Mouse (Mus musculus) heart, postnatal 10 days (tissue): ENCODE data around the gene Fkbp15. TPM values are rescaled to one million over a fixed set of nuclear protein-coding genes. Genes with fewer than 3 reads are reported as not detected.
"Not testable (repeated sequence)": the region's sequence is repeated elsewhere in the genome, so short reads cannot be mapped to it uniquely, and the experiment has no call there.

Experiments used
- DNase-seq, 2 experiments: peaks; one replicate each; pipeline ENCODE4 v3.0.0; 2021
- intact Hi-C: fragments of 180-260 bp; cut with DNase I; formaldehyde crosslinking; loops from one replicate; pipeline ENCODE4 v1.15.1; 2025
- total RNA-seq, 2 experiments: library from RNA; stranded (reverse); gene quantifications; 2 replicates each; pipeline ENCODE4 v1.2.3; 2021

Gene Fkbp15
- total RNA-seq, 2 experiments from 2014 or later: 25.5 to 25.8 TPM

DNA sequence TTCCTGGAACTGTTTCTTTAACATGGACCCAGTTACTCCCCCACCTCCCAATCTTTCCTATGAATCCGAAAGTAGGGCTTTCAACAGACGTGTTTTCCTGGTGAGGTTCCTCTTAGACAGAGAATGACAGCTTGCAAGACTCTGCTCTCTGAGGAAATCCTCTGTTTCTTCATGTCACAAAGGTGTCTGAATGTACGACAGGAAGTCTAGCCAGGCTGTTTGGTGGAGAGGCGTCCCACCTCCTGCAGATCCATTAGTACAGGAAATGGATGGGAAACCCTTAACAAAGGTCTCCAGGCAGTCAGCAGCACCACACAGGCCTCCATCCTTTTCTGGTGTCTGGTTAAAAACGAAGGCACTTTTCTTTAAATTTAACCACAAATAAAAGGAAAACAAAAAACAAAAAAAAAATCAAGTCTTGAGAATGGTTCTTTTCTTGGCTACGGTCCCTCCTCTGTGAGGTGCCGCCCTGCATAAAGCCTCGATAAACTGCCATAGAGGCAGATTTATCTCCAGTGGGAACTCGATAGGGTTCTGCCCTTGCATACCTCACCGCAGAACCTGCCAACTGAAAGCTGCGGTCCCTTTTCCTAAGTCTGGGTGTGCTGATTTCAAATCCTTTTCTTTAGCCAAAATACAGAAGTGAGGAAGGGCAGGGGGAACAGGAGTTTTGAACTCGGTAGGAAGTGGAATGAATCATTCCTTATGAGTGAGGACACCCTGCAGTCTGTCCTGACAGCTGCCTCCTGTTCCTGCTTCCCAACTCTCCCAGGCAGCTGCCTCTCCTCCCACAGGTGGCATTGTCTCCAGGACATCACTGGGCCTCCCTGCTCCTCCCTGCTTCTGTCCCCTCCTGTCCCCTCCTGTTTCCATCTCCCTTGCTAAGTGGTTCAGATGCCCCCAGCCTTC lies 73.1 kb downstream of the Fkbp15 start:
- intact Hi-C loops: no loop called here
- DNase-seq: peak; percentile 41 to 46

DNA sequence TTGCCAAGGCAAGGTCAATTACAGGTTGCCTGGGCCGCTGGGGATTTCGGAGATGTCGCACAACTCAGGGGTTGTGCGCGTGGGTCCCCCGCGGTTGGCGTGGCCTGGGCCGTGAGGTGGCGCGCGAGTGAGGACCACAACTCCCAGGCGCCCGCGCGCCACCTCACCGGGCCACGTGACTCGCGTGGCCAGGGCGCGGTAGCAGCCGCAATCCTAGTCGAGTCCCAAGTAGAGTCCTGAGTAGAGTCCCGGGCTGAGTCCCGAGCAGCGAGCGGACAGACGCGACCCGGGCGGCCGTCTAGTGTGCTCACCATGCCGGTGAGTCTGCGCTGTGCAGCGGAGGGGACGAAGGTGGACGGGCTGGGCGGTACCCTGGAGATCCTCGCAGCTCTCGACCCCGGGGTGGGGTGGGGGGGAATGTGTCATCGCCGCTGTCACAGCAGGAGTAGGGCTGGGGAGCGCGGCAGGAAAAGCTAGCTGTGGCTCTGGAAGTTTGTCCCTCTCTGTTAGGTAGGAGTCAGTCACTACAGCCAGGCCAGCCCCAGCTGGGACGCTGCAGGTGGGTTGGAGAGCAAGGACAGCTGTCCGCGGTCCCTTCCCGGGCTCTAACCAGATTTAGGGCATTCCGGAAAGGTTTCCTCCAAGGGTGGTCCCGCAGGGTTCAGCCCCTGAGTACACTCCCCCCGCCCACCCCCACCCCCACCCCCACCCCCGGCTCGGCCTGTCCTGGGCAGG lies 73.9 kb downstream of the Fkbp15 start:
- intact Hi-C loops: no loop called here
- DNase-seq: peak; percentile 78 to 83

DNA sequence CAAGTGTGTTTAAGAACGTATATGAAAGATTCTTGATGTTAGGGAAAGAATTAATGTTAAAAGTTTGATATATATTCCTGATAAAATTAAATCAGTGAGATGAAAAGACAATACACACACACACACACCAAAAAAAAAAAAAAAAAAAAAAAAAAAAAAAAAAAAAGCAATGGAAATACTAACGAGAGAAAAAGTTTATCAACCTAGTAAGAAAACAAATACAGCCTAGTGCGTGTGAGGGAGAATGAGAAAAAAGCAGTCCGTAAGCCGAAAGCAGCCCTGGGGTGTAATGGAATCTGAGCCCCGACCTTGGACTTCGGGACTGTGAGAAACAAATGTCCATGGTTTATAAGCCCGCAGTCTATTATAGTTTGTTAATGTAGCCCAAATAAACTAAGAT lies 74.8 kb downstream of the Fkbp15 start:
- no peak for DNase-seq
- intact Hi-C loops: no loop called here

DNA sequence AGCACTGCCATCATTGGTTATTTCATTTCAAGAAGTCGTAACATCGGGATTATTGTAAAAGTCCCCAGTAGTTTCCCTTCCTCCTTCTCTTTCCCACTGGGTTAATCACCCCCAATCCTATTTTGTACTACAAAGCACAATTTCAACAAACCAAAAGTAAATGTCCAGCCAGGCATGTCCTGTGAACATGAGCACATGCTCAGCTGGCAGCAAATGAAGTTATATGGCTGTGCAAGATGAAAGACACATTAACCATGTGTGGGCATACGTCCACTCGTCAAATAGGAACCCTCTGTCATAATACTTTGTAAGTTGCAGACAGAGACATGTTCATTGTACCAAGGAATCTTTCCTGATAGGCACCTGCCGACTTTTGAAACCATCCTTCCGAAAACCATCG lies 77.4 kb downstream of the Fkbp15 start:
- intact Hi-C loops: no loop called here
- DNase-seq: no peak

DNA sequence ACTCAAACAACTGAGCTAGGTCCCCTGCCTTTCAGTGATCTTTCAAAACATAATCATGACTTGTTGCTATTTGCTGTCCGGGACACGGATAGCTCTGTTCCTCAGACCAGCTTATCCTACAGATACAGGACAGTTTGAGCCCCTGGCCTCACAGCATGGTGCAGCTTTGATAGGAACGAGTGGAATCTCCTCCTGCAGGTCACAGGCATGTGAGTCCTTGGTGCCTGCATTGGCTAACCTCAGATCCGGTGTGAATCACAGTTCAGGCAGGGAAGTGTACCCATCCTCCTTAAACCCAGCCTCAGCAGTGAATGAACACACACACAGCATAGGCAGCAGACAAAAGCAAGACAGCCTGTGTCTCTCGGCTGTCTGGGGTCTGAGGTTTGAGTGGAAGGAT lies 79.0 kb downstream of the Fkbp15 start:
- intact Hi-C loops: no loop called here
- DNase-seq: no peak

DNA sequence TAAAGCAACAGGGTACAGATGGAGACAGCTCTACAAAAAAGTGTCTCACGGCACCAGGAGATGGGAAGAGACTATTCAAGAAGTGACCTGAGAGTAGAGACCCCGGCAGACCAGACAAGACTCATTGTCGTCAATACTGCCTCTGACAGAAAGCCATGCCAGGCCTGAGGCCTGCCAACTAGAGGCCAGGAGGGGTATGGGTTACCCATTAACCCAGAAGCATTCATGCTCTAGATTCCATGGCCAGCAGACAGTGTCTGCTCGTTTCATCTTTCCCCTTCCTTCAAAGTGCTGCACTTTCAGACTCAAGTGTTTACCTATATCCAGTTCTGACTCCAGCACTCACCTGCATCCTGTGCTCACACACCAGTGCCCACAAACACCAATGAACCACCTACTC lies 82.3 kb downstream of the Fkbp15 start:
- DNase-seq: no peak
- intact Hi-C loops: no loop called here

DNA sequence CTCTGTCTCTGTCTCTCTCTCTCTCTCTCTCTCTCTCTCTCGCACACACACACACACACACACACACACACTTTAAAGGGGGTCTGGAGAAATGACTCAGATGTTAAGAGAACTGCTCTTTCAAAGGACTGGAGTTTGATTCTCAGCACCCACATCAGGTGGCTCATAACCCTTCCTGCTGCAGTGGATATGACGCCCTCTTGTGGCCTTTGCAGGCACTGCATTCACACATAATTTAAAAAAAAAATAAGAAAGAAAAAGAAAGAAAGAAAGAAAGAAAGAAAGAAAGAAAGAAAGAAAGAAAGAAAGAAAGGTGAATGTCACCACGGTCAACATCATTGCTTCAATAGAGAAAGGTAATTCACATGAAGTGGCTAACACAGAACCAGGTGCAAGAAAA lies 83.1 kb downstream of the Fkbp15 start:
- intact Hi-C loops: no loop called here
- no peak for DNase-seq

DNA sequence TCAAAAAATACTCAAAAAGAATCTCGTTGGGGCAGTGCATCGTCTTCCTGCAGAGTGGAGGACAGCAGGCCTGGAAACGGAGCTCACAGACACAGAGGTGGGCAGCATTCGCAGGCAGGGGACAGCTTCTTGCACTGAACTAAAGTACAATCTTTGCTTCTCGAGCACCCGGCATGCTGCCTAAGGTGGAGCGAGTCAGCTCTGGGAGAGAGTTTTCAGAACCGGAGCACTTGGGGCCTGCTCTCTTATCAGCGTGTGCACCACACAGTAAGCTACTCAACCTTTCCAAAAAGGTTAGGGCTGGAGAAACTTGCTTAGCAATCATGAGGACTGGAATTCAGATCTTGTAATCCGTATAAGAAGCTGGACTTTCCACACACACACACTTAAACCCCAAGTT lies 83.7 kb downstream of the Fkbp15 start:
- DNase-seq: no peak
- intact Hi-C loops: no loop called here

DNA sequence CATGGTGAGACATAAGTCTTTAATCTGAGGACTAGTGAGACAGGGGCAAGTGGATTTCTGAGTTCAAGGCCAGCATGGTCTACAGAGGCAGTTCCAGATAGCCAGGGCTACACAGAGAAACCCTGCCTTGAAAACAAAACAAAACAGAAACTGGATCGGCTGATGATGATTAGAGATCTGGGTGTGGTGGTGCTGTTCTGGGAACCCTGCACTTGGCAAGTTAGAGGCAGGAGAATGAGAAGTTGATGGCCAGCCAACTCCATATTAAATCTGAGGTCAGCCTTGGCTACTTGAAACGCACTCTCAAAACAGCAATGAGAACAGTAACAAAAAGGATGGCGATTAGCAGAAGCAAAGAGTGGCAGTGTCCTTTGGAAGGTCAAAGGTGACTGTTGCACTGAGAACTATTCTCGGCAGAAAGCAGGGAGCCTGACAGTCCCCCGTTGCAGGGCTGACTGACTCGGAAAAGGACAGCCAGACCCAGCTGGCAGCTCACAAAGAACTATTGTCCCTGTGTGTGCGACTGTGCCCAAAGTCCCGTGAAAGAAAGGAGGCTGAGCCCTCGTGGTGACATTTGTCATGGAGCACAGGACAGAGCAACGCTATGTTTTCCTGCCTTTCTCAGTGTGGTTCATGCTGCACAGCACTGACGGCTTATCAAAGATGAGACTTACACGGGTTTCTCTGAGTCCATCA lies 85.4 kb downstream of the Fkbp15 start:
- intact Hi-C loops: no loop called here
- peak; percentile 22 to 26 for DNase-seq

DNA sequence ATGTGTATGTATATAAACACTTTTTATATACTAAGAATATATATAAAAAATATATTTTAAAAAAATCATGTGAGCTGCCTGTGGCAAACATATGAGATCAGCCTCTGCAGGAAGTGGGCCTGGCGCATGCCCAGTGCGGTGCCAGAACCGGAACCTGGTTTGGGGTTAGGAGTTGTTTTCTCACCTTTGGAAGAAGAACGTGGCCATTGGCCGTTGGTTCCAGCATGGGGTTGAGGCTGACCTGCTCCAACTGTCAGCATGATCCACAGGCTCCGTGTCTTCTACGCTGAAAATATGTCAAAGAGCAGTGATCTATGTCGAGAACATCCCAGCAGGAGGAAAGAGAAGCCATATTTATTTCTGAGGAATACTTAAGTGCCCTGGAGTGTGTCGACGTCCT lies 86.4 kb downstream of the Fkbp15 start:
- intact Hi-C loops: no loop called here
- DNase-seq: no peak

DNA sequence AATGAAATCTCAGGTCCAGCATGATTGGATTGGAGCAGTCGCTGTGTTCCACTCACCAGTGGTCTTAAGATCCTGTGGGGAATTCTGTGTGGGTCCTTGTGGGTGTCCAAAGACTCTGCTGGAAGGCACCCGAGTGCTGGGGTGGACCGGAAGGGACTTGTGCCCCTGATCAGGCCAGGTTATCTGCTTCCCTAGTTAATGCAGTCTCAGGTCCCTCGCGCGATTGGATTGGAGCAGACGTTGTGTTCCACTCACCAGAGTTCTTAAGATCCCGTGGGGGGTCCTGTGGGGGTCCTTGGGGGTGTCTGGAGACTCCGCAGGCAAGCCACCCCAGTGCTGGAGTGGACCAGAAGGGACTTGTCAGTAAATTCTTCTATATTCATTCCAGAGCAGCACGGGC lies 87.7 kb downstream of the Fkbp15 start:
- DNase-seq: no peak
- intact Hi-C loops: no loop called here

DNA sequence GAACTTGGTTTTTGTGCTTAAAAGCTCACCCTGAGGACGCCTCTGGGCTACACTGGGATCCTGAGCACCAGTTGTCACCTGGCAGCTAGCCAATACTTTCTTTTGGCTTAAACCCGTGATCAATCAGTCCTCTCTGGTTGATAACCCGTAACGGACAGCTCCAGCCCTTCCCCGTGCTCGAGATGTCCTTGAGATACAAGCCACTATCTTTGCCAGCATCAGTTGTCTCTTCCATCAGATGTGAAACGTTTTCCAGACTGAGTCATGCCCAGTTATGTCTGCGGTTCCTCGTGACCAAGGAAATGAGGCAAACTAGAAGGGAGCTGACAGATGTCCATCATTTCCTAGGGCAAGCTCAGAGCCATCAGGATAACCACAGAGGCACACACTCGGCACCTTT lies 93.2 kb downstream of the Fkbp15 start:
- intact Hi-C loops: no loop called here
- no peak for DNase-seq

DNA sequence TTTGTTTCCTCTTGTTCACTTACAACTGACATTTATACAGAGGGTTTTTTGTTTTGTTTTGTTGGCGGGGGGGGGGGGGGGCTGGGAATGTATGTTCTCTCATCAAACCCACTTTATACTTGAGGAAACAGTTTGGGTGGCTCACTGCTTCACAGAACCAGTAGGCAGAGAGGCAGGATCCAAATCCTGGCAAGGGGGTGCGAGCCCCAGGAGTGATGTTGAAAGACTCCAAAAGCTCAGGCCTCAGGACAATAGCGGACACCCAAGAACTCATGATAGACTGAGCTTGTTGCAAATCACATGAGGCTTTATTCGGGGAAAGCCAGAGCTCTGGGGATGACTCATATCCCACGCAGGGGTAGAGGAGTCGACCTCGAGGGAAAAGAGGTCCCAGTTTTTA lies 94.3 kb downstream of the Fkbp15 start:
- DNase-seq, intact Hi-C loops: not testable (repeated sequence)

DNA sequence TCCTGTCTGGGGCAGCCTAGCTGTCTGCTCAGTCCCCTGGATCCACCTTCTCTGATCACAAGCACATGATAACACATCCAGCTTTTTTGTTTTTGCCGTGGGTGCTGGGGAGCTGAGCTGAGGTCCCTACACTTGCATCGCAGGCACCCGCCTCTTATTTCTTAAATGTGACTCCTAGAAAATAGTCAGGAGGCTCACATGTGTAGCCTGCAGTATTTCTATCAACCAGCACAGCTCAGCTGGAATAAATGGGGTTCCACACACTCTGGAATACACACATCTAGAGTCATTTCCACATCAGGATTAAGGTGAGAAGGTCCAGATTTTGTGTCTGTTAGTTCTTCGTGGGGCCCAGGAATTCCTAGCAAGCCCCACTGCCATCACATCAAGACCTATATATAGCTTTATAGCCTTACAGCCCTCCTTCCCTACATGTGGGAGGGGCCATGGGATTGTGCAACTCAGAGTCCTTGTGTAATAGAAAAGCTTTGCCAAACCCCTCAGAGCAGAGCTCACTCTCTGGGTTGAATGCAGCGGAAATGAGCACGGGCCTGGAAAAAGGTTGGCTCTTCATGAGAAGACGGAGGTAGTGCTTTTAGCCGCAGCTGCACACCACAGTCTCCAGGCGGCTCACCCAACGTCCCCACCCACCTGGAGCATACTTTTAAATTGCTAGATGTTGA lies 95.1 kb downstream of the Fkbp15 start:
- no peak for DNase-seq
- intact Hi-C loops: no loop called here

DNA sequence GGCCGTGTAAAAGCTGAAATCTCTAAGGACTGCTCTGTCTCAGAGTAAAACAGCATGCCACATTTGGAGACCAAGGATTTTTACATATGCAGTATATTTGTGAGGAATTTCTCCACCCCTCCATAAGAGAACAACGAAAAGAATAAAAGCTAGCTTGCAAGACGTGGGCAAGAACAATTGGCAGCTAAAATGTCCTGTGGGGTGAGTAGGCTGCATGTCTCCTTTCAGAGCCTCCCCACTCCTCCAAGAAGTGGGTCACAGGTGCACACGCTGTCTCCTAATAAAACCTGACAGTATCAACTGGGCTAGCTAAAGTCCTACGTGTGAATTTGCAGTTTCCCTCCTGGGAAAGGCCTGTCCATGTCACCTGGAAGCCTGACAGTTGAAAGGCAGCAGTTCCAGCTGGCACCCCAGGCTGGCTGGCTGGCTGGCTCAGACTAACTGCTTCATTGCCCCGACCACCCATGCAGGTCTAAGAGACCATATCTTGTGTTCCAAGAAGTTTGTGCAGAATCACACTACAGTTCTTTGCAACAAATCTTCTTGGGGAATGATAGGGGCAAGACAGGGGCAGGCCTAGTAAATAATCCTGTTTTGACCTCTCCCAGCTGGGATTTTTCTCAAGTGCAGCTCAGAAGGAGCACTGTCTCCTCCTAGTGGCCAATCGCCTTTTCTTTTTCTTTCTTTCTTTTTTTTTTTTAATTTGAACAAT lies 97.1 kb downstream of the Fkbp15 start:
- DNase-seq: peak in 1 of 2 experiments; percentile 25
- intact Hi-C loops: no loop called here

DNA sequence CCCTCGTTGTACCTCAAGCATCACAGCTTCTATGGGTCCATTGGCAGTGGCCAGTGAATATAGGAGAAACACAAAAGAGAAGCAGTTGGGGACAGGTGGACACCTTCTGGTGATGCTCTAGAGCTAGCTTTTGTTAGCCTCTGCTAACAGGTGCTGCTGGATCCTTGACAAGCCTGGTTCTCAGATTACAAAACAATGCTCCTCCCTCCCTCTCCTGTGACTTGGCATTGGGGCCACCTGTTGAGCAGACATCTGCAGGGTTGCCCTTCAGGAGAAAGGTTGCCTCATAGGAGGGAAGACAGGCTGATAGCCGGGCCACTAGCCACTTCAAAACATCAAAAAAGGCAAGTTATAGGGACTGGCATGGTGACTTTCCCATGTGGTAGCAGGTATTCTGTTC lies 98.1 kb downstream of the Fkbp15 start, which contains the start of gene Slc31a2:
Gene Slc31a2, plus strand, starts transcription at position 287 of the 400 bp plus-strand sequence.
- DNase-seq: no peak
- intact Hi-C loops: no loop called here

DNA sequence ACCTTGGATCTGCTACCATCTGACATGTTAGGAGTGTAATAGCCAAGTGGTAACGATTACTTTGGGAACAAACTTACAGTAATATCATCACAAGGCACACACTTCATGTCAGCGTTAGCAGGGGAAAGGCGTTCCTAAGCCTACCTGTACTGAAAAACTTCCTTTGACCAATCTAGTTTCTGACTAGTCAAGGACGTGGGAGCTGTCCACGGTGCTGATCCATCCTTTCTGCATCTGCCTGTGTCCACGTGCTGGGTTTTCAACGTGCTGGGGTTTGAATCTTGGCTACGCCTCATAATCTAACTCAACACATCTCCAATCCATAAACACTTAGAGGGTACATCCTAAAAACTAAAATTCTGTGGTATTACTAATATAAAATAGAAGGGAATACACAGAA lies 103.4 kb downstream of the Fkbp15 start:
- intact Hi-C loops: no loop called here
- DNase-seq: peak; percentile 43 to 67

DNA sequence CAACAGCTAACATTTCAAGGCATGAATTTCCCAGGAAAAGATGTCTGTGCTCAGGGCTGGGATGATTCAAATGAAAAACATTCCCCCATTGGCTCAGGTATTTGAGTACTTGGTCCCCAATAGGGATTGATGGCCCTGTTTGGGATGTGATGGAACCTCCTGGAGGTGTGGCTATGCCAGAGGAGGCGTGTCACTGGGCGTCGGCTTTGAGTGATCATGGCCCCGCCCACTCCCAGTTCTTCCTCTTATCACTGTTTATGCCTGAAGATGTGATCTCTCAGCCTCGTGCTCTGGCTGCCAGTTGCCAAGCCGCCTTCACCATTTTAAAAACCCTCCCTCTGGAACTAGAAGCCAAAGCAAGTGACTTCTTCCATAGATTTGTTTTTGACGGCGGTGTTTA lies 105.8 kb downstream of the Fkbp15 start:
- intact Hi-C loops: no loop called here
- no peak for DNase-seq

DNA sequence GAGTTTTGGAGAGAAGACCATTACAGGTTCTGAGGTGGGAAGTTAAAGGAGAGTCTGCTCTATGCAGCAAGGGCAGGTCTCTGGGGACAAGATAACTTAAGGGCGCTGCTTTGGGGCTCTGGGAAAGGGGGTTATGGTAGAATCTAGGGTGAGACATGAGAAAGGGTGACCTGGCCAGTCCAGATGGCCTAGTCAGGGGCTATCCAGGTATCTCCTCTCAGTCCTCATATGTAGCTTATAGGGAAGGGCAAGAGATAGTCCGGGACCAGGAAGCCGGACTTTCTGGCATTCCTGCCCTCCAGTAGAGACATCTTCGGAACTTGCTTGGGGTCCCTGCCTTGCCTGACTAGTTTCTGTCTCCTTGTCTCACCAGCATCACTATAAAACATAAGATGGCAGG lies 108.6 kb downstream of the Fkbp15 start:
- intact Hi-C loops: no loop called here

DNA sequence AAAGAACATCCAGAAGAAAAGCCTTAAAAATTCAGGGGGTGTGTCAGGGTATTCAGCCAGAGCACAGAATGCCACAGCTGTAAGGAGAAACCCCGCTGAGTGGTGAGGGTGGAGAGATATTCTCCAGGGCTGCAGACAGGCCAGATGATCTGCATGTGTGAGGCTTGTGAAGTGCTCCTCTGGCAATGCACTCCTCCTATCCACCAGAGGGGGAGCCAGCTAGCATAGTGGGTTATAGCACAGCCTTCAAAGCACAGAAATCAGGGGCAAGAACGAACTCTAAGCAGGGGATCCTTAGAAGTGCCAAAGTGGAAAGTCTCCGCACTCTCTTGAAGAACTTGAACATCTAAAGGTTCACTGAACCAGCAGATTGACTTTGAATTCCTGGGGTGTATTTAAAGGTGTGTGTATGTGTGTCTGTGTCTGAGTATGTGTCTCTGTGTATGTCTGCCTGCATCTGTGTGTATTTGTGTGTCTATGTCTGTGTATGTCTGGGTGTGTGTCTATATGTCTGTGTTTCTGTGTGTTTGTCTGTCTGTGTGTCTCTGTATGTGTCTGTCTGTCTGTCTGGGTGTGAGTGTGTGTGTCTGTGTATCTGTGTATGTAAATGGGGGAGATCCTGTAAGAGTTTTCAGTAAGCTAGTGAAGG lies 109.3 kb downstream of the Fkbp15 start:
- intact Hi-C loops: no loop called here
- no peak for DNase-seq

More for the DNA sequence above, 108.6 kb downstream of the Fkbp15 start:
- no peak for DNase-seq
